Mouse (Mus musculus): ENCODE measurements around the gene Pprc1. TPM values are rescaled to one million over a fixed set of nuclear protein-coding genes. Genes with fewer than 3 reads are reported as not detected.

The Pprc1 gene
- polyA plus RNA-seq, 1 experiment from 2014 or later, result 55.1 TPM

- Histone ChIP-seq H3K4me2 (peak within 1 kb of the TSS; percentile 77), H3K27me3 (ENCODE audit: insufficient read depth, low read length) (no peaks in the 10 kb centered on the region), H3K9me3 (ENCODE audit: low read depth, low read length) (no peaks in the 10 kb centered on the region), H3K4me3 (ENCODE audit: low read depth, low read length) (peak within 1 kb of the TSS; percentile 88), H3K27ac (ENCODE audit: low read depth) (peak within 1 kb of the TSS; percentile 99), H3K9ac (peak within 1 kb of the TSS; percentile 98), H3K36me3 (ENCODE audit: insufficient read depth) (no peaks in the 10 kb centered on the region), H3K4me1 (ENCODE audit: insufficient read depth) (peaks cover 36% of the 10 kb centered on the region)
- WGBS, result under 1% methylated on average over 83 of the region's 84 CpGs
- no peak for TF ChIP-seq CTCF (IDR thresholded peaks at IDR 0.05; ENCODE audit: low read depth)
- peak; percentile 92 for DNase-seq
- ATAC-seq (ENCODE audit: insufficient read depth), result peak; percentile 72
Measured at GRCm38 (mm10) chr19:46044993-46045695, 458 bp downstream of the Pprc1 start, which contains the start of gene Ldb1. TSS of gene Ldb1 (minus strand) at chr19:46045214.

GRCm38 (mm10) chr19:46045696-46046311, 1.1 kb downstream of the Pprc1 start:
- ATAC-seq (ENCODE audit: insufficient read depth) (peak; percentile 71), DNase-seq (peak; percentile 88)
- Histone ChIP-seq H3K4me1 (ENCODE audit: insufficient read depth) (peaks cover 30% of the 10 kb centered on the region), H3K27me3 (ENCODE audit: insufficient read depth, low read length) (no peaks in the 10 kb centered on the region), H3K4me3 (ENCODE audit: low read depth, low read length) (peak overlapping the region; percentile 88), H3K27ac (ENCODE audit: low read depth) (peak overlapping the region; percentile 99), H3K9ac (peak overlapping the region; percentile 98), H3K4me2 (peak overlapping the region; percentile 77), H3K9me3 (ENCODE audit: low read depth, low read length) (no peaks in the 10 kb centered on the region), H3K36me3 (ENCODE audit: insufficient read depth) (no peaks in the 10 kb centered on the region)
- no peak for TF ChIP-seq CTCF (IDR thresholded peaks at IDR 0.05; ENCODE audit: low read depth)
- WGBS, result 2% methylated on average over 7 of the region's 7 CpGs

- peak overlapping the region; percentile 88 for H3K4me3 ChIP-seq (ENCODE audit: low read depth, low read length)
- DNase-seq (peak; percentile 67), ATAC-seq (ENCODE audit: insufficient read depth) (no peak)
- peak; percentile 43; the same call in 1 of the 2 replicates for TF ChIP-seq CTCF (IDR thresholded peaks at IDR 0.05; ENCODE audit: low read depth)
- peaks cover 23% of the 10 kb centered on the region for H3K4me1 ChIP-seq (ENCODE audit: insufficient read depth)
- H3K27me3 ChIP-seq (ENCODE audit: insufficient read depth, low read length), result no peaks in the 10 kb centered on the region
- no peak overlapping the region for H3K9ac ChIP-seq
- H3K4me2 ChIP-seq, result peak overlapping the region; percentile 77
- peak overlapping the region; percentile 99 for H3K27ac ChIP-seq (ENCODE audit: low read depth)
- no peaks in the 10 kb centered on the region for H3K36me3 ChIP-seq (ENCODE audit: insufficient read depth)
- WGBS, result 5% methylated on average over 10 of the region's 10 CpGs
- no peaks in the 10 kb centered on the region for H3K9me3 ChIP-seq (ENCODE audit: low read depth, low read length)
Measured at GRCm38 (mm10) chr19:46046621-46047025, 1.9 kb downstream of the Pprc1 start.

- Histone ChIP-seq H3K4me2 (no peak overlapping the region), H3K36me3 (ENCODE audit: insufficient read depth) (no peaks in the 10 kb centered on the region), H3K27me3 (ENCODE audit: insufficient read depth, low read length) (no peaks in the 10 kb centered on the region), H3K27ac (ENCODE audit: low read depth) (no peak overlapping the region), H3K9ac (no peak overlapping the region), H3K4me3 (ENCODE audit: low read depth, low read length) (no peak overlapping the region), H3K4me1 (ENCODE audit: insufficient read depth) (peaks cover 17% of the 10 kb centered on the region; the same call in 1 of the 2 replicates), H3K9me3 (ENCODE audit: low read depth, low read length) (no peaks in the 10 kb centered on the region)
- WGBS, result 70% methylated on average over 2 of the region's 2 CpGs
- ATAC-seq (ENCODE audit: insufficient read depth) (no peak), DNase-seq (no peak)
- TF ChIP-seq CTCF (IDR thresholded peaks at IDR 0.05; ENCODE audit: low read depth), result no peak
Measured at GRCm38 (mm10) chr19:46047426-46047825, 2.7 kb downstream of the Pprc1 start.

GRCm38 (mm10) chr19:46049129-46049528, 4.4 kb downstream of the Pprc1 start:
- no peak overlapping the region for H3K4me3 ChIP-seq (ENCODE audit: low read depth, low read length)
- DNase-seq (no peak), ATAC-seq (ENCODE audit: insufficient read depth) (no peak)
- no peak overlapping the region for H3K9ac ChIP-seq
- H3K27ac ChIP-seq (ENCODE audit: low read depth), result no peak overlapping the region
- H3K27me3 ChIP-seq (ENCODE audit: insufficient read depth, low read length), result no peaks in the 10 kb centered on the region
- H3K4me1 ChIP-seq (ENCODE audit: insufficient read depth), result 0 out of 2 replicates have a peak, but pooled peaks cover 7% of the 10 kb centered on the region
- H3K9me3 ChIP-seq (ENCODE audit: low read depth, low read length), result no peaks in the 10 kb centered on the region
- H3K4me2 ChIP-seq, result no peak overlapping the region
- 58% methylated on average over 4 of the region's 4 CpGs for WGBS
- H3K36me3 ChIP-seq (ENCODE audit: insufficient read depth), result no peaks in the 10 kb centered on the region
- TF ChIP-seq CTCF (IDR thresholded peaks at IDR 0.05; ENCODE audit: low read depth), result no peak

GRCm38 (mm10) chr19:46050462-46050861, 5.8 kb downstream of the Pprc1 start:
- DNase-seq (no peak), ATAC-seq (ENCODE audit: insufficient read depth) (no peak)
- no peak overlapping the region for H3K4me3 ChIP-seq (ENCODE audit: low read depth, low read length)
- 68% methylated on average over 2 of the region's 2 CpGs for WGBS
- H3K36me3 ChIP-seq (ENCODE audit: insufficient read depth), result no peaks in the 10 kb centered on the region
- no peaks in the 10 kb centered on the region for H3K27me3 ChIP-seq (ENCODE audit: insufficient read depth, low read length)
- no peak overlapping the region for H3K4me2 ChIP-seq
- TF ChIP-seq CTCF (IDR thresholded peaks at IDR 0.05; ENCODE audit: low read depth), result no peak
- H3K4me1 ChIP-seq (ENCODE audit: insufficient read depth), result 0 out of 2 replicates have a peak, but pooled peaks cover 7% of the 10 kb centered on the region
- H3K9me3 ChIP-seq (ENCODE audit: low read depth, low read length), result no peaks in the 10 kb centered on the region
- H3K27ac ChIP-seq (ENCODE audit: low read depth), result no peak overlapping the region
- H3K9ac ChIP-seq, result no peak overlapping the region; the same call in 1 of the 2 replicates

GRCm38 (mm10) chr19:46055752-46056387, 11.2 kb downstream of the Pprc1 start:
- no peaks in the 10 kb centered on the region for H3K36me3 ChIP-seq (ENCODE audit: insufficient read depth)
- no peaks in the 10 kb centered on the region for H3K9me3 ChIP-seq (ENCODE audit: low read depth, low read length)
- peak overlapping the region; percentile 88 for H3K4me3 ChIP-seq (ENCODE audit: low read depth, low read length)
- H3K4me1 ChIP-seq (ENCODE audit: insufficient read depth), result peaks cover 6% of the 10 kb centered on the region; the same call in 1 of the 2 replicates
- H3K27me3 ChIP-seq (ENCODE audit: insufficient read depth, low read length), result no peaks in the 10 kb centered on the region
- ATAC-seq (ENCODE audit: insufficient read depth), result peak; percentile 77
- peak overlapping the region; percentile 81 for H3K4me2 ChIP-seq
- 1% methylated on average over 11 of the region's 11 CpGs for WGBS
- DNase-seq, result no peak
- peak; percentile 59 for TF ChIP-seq CTCF (IDR thresholded peaks at IDR 0.05; ENCODE audit: low read depth)
- peak overlapping the region; percentile 85 for H3K9ac ChIP-seq
- H3K27ac ChIP-seq (ENCODE audit: low read depth), result no peak overlapping the region; the same call in 1 of the 2 replicates

Data from lung, embryonic 14.5 days (tissue).